Mouse (Mus musculus): Measurements from ENCODE around the gene Anks6. TPM values are rescaled to one million over a fixed set of nuclear protein-coding genes. Genes with fewer than 3 reads are reported as not detected.

Anks6 gene
- total and polyA plus RNA-seq, 2 experiments = 0.40 to 0.46 TPM

DNA sequence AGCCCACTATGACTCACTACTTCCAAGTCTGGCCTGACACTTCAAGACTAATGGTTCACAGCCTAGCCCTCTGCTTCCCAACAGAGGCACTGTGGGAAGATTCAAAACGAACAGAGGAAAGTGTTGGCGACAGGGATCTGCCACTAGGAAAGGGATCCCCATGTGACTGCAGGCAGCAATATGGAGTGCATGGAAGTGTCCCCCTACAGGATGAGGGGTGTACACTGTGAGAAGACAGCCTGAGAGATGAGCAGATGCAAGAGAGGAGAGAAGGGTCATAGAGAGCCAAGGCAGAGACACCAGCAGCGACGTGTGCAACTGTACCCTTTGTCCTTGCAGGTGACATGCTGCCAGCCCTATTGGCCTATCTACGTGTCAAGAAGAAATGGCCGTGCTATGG, 33.3 kb downstream of the Anks6 start:
- TF ChIP-seq POLR2A (IDR thresholded peaks at IDR 0.05; ENCODE audit: extremely low read depth, insufficient read depth, low read length) = no peak
- no peak for TF ChIP-seq CTCF (IDR thresholded peaks at IDR 0.05; ENCODE audit: low read depth, low read length)
- H3K36me3 ChIP-seq (ENCODE audit: control insufficient read depth, insufficient read depth, low read length) = no peaks in the 10 kb centered on the region
- H3K27me3 ChIP-seq (ENCODE audit: control insufficient read depth, insufficient read depth, low read length) = no peaks in the 10 kb centered on the region
- H3K79me2 ChIP-seq (ENCODE audit: control insufficient read depth, insufficient read depth, low read length) = no peaks in the 10 kb centered on the region
- 79% methylated on average over 6 of the region's 6 CpGs for WGBS
- no peaks in the 10 kb centered on the region for H3K4me1 ChIP-seq (ENCODE audit: control insufficient read depth, insufficient read depth, low read length)
- H3K9ac ChIP-seq (ENCODE audit: low read depth, low read length) = no peak overlapping the region
- no peak overlapping the region for H3K4me3 ChIP-seq (ENCODE audit: insufficient read depth, low read depth, low read length)
- no peak overlapping the region for H3K27ac ChIP-seq (replicated peaks; ENCODE audit: insufficient read depth, low read depth, low read length)
- no peak for DNase-seq (ENCODE audit: extremely low read depth, low read depth, low spot score)

DNA sequence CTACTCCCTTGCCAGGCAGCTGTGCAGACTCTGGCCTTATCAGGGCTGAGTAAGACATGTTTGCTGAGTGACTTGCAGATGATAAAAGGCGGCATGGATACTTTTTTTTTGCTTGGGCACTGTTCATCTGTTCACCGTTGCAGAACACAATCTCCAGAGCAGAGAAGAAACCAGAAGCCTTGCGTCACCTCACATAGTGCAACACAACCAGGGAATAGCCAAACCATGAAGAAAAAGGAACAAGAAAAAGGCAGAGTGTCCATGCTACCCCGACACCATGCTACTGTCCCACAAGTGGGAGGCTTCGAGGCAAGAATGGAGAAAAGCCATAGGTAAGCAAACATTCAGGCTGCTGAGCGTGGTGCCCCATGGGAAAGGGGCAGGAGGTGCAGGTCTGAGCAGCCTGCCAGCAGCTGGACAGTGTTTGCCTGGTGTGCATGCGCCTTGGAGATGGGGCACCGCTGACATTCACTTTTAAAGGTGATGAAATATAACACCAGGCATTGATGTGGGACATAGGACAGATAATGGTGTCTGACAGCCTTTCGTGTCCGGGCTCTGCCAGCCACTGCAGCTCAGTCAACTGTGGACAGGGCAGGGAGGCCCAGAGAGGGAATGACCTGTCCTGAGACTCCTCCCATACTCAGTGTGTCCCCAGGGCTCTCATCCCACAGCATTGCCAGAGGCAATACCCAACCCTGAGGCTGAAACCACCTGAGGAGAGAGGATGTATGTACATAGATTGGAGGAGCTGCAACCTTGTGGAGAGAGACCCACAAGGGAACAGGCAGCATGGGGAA, 34.2 kb downstream of the Anks6 start:
- no peaks in the 10 kb centered on the region for H3K79me2 ChIP-seq (ENCODE audit: control insufficient read depth, insufficient read depth, low read length)
- DNase-seq (ENCODE audit: extremely low read depth, low read depth, low spot score) = no peak
- H3K27ac ChIP-seq (replicated peaks; ENCODE audit: insufficient read depth, low read depth, low read length) = no peak overlapping the region
- WGBS = 68% methylated on average over 10 of the region's 10 CpGs
- no peak overlapping the region for H3K4me3 ChIP-seq (ENCODE audit: insufficient read depth, low read depth, low read length)
- H3K36me3 ChIP-seq (ENCODE audit: control insufficient read depth, insufficient read depth, low read length) = no peaks in the 10 kb centered on the region
- TF ChIP-seq CTCF (IDR thresholded peaks at IDR 0.05; ENCODE audit: low read depth, low read length) = no peak
- no peak for TF ChIP-seq POLR2A (IDR thresholded peaks at IDR 0.05; ENCODE audit: extremely low read depth, insufficient read depth, low read length)
- H3K27me3 ChIP-seq (ENCODE audit: control insufficient read depth, insufficient read depth, low read length) = no peaks in the 10 kb centered on the region
- H3K9ac ChIP-seq (ENCODE audit: low read depth, low read length) = no peak overlapping the region
- no peaks in the 10 kb centered on the region for H3K4me1 ChIP-seq (ENCODE audit: control insufficient read depth, insufficient read depth, low read length)

DNA sequence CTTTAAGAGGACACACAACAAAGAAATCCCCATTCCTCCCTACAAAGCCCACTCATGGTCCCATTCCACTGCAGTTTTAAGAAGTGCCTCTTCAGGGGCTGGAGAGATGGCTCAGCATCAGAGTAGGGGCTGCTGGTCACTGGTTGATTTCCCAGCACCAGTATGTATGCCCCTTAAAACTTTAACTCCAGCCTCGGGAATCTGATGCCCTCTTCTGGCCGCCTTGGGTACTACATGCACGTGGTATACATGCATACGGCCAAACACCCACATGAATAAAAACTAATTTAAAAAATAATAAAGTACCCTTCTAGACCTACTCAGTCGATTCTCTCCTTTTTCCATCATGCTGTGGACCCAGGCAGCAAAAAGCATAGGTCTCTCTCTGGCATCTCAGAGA, 36.7 kb downstream of the Anks6 start:
- H3K9ac ChIP-seq (ENCODE audit: low read depth, low read length) = no peak overlapping the region
- TF ChIP-seq POLR2A (IDR thresholded peaks at IDR 0.05; ENCODE audit: extremely low read depth, insufficient read depth, low read length) = no peak
- peak; percentile 69 for TF ChIP-seq CTCF (IDR thresholded peaks at IDR 0.05; ENCODE audit: low read depth, low read length)
- no peaks in the 10 kb centered on the region for H3K79me2 ChIP-seq (ENCODE audit: control insufficient read depth, insufficient read depth, low read length)
- H3K27ac ChIP-seq (replicated peaks; ENCODE audit: insufficient read depth, low read depth, low read length) = no peak overlapping the region
- DNase-seq (ENCODE audit: extremely low read depth, low read depth, low spot score) = peak; percentile 19
- H3K27me3 ChIP-seq (ENCODE audit: control insufficient read depth, insufficient read depth, low read length) = no peaks in the 10 kb centered on the region
- H3K4me3 ChIP-seq (ENCODE audit: insufficient read depth, low read depth, low read length) = no peak overlapping the region
- no peaks in the 10 kb centered on the region for H3K4me1 ChIP-seq (ENCODE audit: control insufficient read depth, insufficient read depth, low read length)
- WGBS = 14% methylated on average over 5 of the region's 5 CpGs
- H3K36me3 ChIP-seq (ENCODE audit: control insufficient read depth, insufficient read depth, low read length) = no peaks in the 10 kb centered on the region

DNA sequence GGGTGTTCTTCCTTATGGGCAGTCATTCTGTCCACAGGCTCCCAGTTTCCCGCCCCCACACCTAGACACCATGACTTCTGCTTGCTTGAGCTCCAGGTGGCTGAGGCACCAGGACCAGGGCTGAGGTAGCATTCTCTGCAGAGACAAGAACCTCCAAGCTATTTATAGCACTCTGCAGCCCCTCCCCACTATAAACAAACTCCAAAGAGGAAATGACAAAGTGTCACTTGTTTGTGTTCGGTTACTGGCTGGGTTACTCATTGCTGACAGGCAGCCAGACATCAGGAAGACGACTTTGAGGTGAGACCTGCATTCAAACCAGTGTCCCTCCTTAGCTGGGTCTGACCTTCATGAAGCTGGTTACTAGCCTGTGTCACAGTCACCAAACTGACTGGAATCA, 42.1 kb downstream of the Anks6 start:
- 32% methylated on average over 3 of the region's 3 CpGs for WGBS
- DNase-seq (ENCODE audit: extremely low read depth, low read depth, low spot score) = no peak
- H3K9ac ChIP-seq (ENCODE audit: low read depth, low read length) = no peak overlapping the region
- no peak overlapping the region for H3K4me3 ChIP-seq (ENCODE audit: insufficient read depth, low read depth, low read length)
- TF ChIP-seq POLR2A (IDR thresholded peaks at IDR 0.05; ENCODE audit: extremely low read depth, insufficient read depth, low read length) (no peak), CTCF (IDR thresholded peaks at IDR 0.05; ENCODE audit: low read depth, low read length) (no peak)
- no peaks in the 10 kb centered on the region for H3K4me1 ChIP-seq (ENCODE audit: control insufficient read depth, insufficient read depth, low read length)
- H3K27me3 ChIP-seq (ENCODE audit: control insufficient read depth, insufficient read depth, low read length) = no peaks in the 10 kb centered on the region
- H3K27ac ChIP-seq (replicated peaks; ENCODE audit: insufficient read depth, low read depth, low read length) = no peak overlapping the region
- H3K79me2 ChIP-seq (ENCODE audit: control insufficient read depth, insufficient read depth, low read length) = no peaks in the 10 kb centered on the region
- no peaks in the 10 kb centered on the region for H3K36me3 ChIP-seq (ENCODE audit: control insufficient read depth, insufficient read depth, low read length)

DNA sequence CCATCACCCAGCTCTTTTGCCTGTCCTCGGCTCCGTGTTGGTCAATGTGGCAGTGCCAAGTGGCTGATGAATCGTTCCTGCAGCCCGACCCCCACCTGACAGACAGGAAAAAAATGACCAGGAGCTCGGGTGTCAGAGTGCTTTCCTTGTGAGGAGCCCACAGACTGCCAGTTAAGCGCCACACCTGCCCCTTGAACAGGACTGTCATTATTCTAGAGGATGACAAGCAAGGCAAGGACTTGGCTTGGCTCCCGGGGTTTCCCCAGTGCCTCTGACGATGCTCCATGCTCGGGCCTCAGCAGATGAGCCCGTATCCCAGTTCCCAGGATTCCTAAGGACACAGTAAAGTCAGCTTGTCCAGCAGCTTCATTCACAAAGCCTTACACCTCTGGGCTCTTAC, 44.8 kb downstream of the Anks6 start:
- TF ChIP-seq CTCF (IDR thresholded peaks at IDR 0.05; ENCODE audit: low read depth, low read length) (no peak), POLR2A (IDR thresholded peaks at IDR 0.05; ENCODE audit: extremely low read depth, insufficient read depth, low read length) (no peak)
- no peaks in the 10 kb centered on the region for H3K4me1 ChIP-seq (ENCODE audit: control insufficient read depth, insufficient read depth, low read length)
- H3K36me3 ChIP-seq (ENCODE audit: control insufficient read depth, insufficient read depth, low read length) = no peaks in the 10 kb centered on the region
- no peaks in the 10 kb centered on the region for H3K27me3 ChIP-seq (ENCODE audit: control insufficient read depth, insufficient read depth, low read length)
- 76% methylated on average over 10 of the region's 10 CpGs for WGBS
- no peak overlapping the region for H3K9ac ChIP-seq (ENCODE audit: low read depth, low read length)
- H3K4me3 ChIP-seq (ENCODE audit: insufficient read depth, low read depth, low read length) = no peak overlapping the region
- H3K27ac ChIP-seq (replicated peaks; ENCODE audit: insufficient read depth, low read depth, low read length) = no peak overlapping the region
- no peaks in the 10 kb centered on the region for H3K79me2 ChIP-seq (ENCODE audit: control insufficient read depth, insufficient read depth, low read length)
- DNase-seq (ENCODE audit: extremely low read depth, low read depth, low spot score) = no peak
